Comparison of ENCODE assay signal across 31 mouse cellular contexts in the genomic region with DNA sequence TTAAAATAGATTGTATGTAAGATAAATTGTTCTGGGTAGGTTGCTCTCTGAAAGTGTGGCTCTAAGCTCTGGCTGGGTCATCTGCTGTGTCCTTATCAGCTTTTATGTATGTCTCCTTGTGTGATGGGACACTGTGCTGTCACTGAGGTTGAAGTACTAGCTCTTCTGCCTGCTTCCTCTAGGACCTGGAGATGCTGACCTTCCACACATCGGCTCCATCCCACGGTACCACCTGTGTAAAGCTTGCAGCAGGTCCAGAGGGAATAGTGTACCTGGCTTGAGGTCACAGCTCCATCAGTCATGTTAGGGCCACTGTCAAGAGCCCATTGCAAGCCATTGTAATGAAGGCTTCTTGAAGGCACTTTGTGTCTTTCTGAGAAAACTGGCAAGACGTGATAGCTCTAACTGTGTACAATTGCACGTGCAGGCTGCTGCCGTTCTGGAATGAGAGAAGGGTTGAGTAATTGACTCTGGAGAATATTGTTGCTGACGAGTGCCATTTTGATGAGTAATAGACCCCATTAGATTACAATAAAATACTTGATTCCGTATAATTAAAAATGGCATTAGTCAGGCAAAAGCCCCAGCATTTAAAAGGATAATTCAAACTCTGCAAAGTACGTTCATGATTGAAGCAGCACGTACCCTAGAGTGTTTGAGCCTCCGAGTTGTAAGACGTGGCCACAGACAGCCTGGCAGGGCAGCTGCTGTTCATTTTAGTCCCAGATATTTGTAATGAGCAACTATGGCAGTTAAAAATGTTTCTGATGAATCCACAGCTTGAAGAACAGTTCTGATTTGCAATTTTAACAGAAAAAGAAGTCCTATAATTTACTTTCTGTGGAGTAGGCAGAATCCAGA. TPM values are rescaled to one million over a fixed set of nuclear protein-coding genes. Genes with fewer than 3 reads are reported as not detected.
DNase-seq lines count a peak whose midpoint lies in the region; ATAC-seq and TF ChIP-seq lines count a peak whose summit lies in the region.
"Had no signal": no experiment of that assay in that cellular context is flagged by ENCODE, and none has a peak within 500 bp of the region (broad histone marks: within the 10 kb centered on the region; RNA-seq: fewer than 3 reads in every experiment).

No protein-coding gene starts in this region.

- no peak overlapping the region; the same call in 1 of the 2 replicates for H3K27ac ChIP-seq in forebrain, embryonic 15.5 days (replicated peaks)
- H3K27ac ChIP-seq in forebrain, embryonic 10.5 days = no peak overlapping the region
- no peak overlapping the region for H3K27ac ChIP-seq in hindbrain, embryonic 16.5 days (ENCODE audit: low read depth, low read length)
- no peak overlapping the region for H3K27ac ChIP-seq in hindbrain, postnatal 0 days
- H3K27ac ChIP-seq: embryonic facial prominence, embryonic 10.5 days; embryonic facial prominence, embryonic 15.5 days; layer of hippocampus, adult 2 months; limb, embryonic 10.5 days; limb, embryonic 15.5 days; liver, embryonic 13.5 days; macrophage; midbrain, embryonic 13.5 days had no signal

- 64% methylated on average over 11 of the region's 11 CpGs for WGBS in forebrain, embryonic 15.5 days
- 92% methylated on average over 11 of the region's 11 CpGs for WGBS in forebrain, embryonic 10.5 days
- 66% methylated on average over 11 of the region's 11 CpGs for whole genome bisulfite sequencing in hindbrain, embryonic 16.5 days
- WGBS in hindbrain, postnatal 0 days = 72% methylated on average over 11 of the region's 11 CpGs

- H3K36me3 ChIP-seq in forebrain, embryonic 15.5 days = no peaks in the 10 kb centered on the region
- no peaks in the 10 kb centered on the region for H3K36me3 ChIP-seq in forebrain, embryonic 10.5 days (replicated peaks)
- H3K36me3 ChIP-seq in hindbrain, embryonic 16.5 days (ENCODE audit: control insufficient read depth, insufficient read depth, low read length) = no peaks in the 10 kb centered on the region
- H3K36me3 ChIP-seq in hindbrain, postnatal 0 days (ENCODE audit: insufficient read depth, low read length) = no peaks in the 10 kb centered on the region
- H3K36me3 ChIP-seq: embryonic facial prominence, embryonic 10.5 days; embryonic facial prominence, embryonic 15.5 days; limb, embryonic 10.5 days; limb, embryonic 15.5 days; liver, embryonic 13.5 days; midbrain, embryonic 13.5 days had no signal

- DNase-seq in forebrain, embryonic 10.5 days (ENCODE audit: extremely low spot score, low spot score) = no peak
- DNase-seq in hindbrain, postnatal 0 days (ENCODE audit: low spot score) = no peak
- DNase-seq in Muller cell, postnatal 12 days (ENCODE audit: inconsistent ontology term) = peak; percentile 69
- peak; percentile 56 for DNase-seq in brain, embryonic 14.5 days (ENCODE audit: low read depth)
- no peak for DNase-seq in lung, postnatal 25 days (ENCODE audit: low spot score)
- DNase-seq: adrenal gland, postnatal 25 days; cerebellum, adult 8-10 months; cerebellum, postnatal 25 days; gastrocnemius, postnatal 25 days; heart, postnatal 4 days; kidney, adult 18-20 months; kidney, postnatal 36 days; layer of hippocampus, postnatal 36 days; liver, embryonic 13.5 days; lung, adult 18-20 months; retina, postnatal 1 day; right cerebral cortex, postnatal 14 days; thymus, postnatal 4 days had no signal

- peak; percentile 51; the same call in 1 of the 2 replicates for ATAC-seq in forebrain, embryonic 15.5 days (replicated peaks)
- peak; percentile 49; the same call in 1 of the 2 replicates for ATAC-seq in hindbrain, embryonic 16.5 days
- no peak for ATAC-seq in hindbrain, postnatal 0 days
- ATAC-seq: lung, postnatal 0 days; midbrain, embryonic 13.5 days had no signal

- no peak overlapping the region for H3K4me2 ChIP-seq in forebrain, embryonic 15.5 days (replicated peaks)
- no peak overlapping the region for H3K4me2 ChIP-seq in hindbrain, embryonic 16.5 days (ENCODE audit: low read length)
- H3K4me2 ChIP-seq in hindbrain, postnatal 0 days (ENCODE audit: low read depth, low read length) = no peak overlapping the region
- H3K4me2 ChIP-seq: embryonic facial prominence, embryonic 15.5 days; heart, embryonic 11.5 days; limb, embryonic 15.5 days; liver, embryonic 13.5 days; midbrain, embryonic 13.5 days had no signal

- no peak overlapping the region for H3K9ac ChIP-seq in forebrain, embryonic 15.5 days (replicated peaks)
- no peak overlapping the region for H3K9ac ChIP-seq in hindbrain, embryonic 16.5 days (ENCODE audit: low read depth, low read length)
- H3K9ac ChIP-seq in hindbrain, postnatal 0 days (replicated peaks; ENCODE audit: low read length) = no peak overlapping the region
- H3K9ac ChIP-seq: embryonic facial prominence, embryonic 15.5 days; limb, embryonic 15.5 days; liver, embryonic 13.5 days; midbrain, embryonic 13.5 days had no signal

- peaks cover 33% of the 10 kb centered on the region for H3K4me1 ChIP-seq in forebrain, embryonic 15.5 days
- peaks cover 5% of the 10 kb centered on the region for H3K4me1 ChIP-seq in forebrain, embryonic 10.5 days
- H3K4me1 ChIP-seq in hindbrain, embryonic 16.5 days (ENCODE audit: control insufficient read depth, insufficient read depth, low read depth, low read length) = no peaks in the 10 kb centered on the region
- peaks cover 6% of the 10 kb centered on the region; the same call in 1 of the 2 replicates for H3K4me1 ChIP-seq in hindbrain, postnatal 0 days (ENCODE audit: insufficient read depth, low read length)
- H3K4me1 ChIP-seq: limb, embryonic 10.5 days; liver, embryonic 13.5 days had no signal

- H3K4me3 ChIP-seq in forebrain, embryonic 15.5 days = no peak overlapping the region
- H3K4me3 ChIP-seq in forebrain, embryonic 10.5 days = no peak overlapping the region
- H3K4me3 ChIP-seq in hindbrain, embryonic 16.5 days (ENCODE audit: low read length) = no peak overlapping the region
- no peak overlapping the region for H3K4me3 ChIP-seq in hindbrain, postnatal 0 days (ENCODE audit: low read length)
- H3K4me3 ChIP-seq: embryonic facial prominence, embryonic 10.5 days; embryonic facial prominence, embryonic 15.5 days; layer of hippocampus, adult 2 months; limb, embryonic 10.5 days; limb, embryonic 15.5 days; liver, embryonic 13.5 days; midbrain, embryonic 13.5 days had no signal

- no peak for TF ChIP-seq CTCF in hindbrain, postnatal 0 days (IDR thresholded peaks at IDR 0.05; ENCODE audit: low read depth)
- no peak for TF ChIP-seq CTCF in brain, embryonic 14.5 days (IDR thresholded peaks at IDR 0.05; ENCODE audit: borderline replicate concordance, extremely low read depth, insufficient read depth, insufficient read length)

- TF ChIP-seq POLR2A in brain, embryonic 14.5 days (IDR thresholded peaks at IDR 0.05; ENCODE audit: borderline replicate concordance, extremely low read depth, insufficient read depth, insufficient read length, poor library complexity, severe bottlenecking) = no peak

- no peaks in the 10 kb centered on the region for H3K27me3 ChIP-seq in forebrain, embryonic 15.5 days
- H3K27me3 ChIP-seq in forebrain, embryonic 10.5 days (ENCODE audit: poor library complexity, severe bottlenecking) = no peaks in the 10 kb centered on the region
- no peaks in the 10 kb centered on the region for H3K27me3 ChIP-seq in hindbrain, embryonic 16.5 days (replicated peaks; ENCODE audit: control insufficient read depth, insufficient read depth, low read length)
- no peaks in the 10 kb centered on the region for H3K27me3 ChIP-seq in hindbrain, postnatal 0 days (ENCODE audit: insufficient read depth, low read length)
- H3K27me3 ChIP-seq: embryonic facial prominence, embryonic 15.5 days; limb, embryonic 15.5 days; liver, embryonic 13.5 days; midbrain, embryonic 13.5 days had no signal

- H3K9me3 ChIP-seq in forebrain, embryonic 15.5 days = no peaks in the 10 kb centered on the region
- no peaks in the 10 kb centered on the region for H3K9me3 ChIP-seq in forebrain, embryonic 10.5 days
- H3K9me3 ChIP-seq in hindbrain, embryonic 16.5 days (ENCODE audit: control insufficient read depth, low read length) = no peaks in the 10 kb centered on the region
- H3K9me3 ChIP-seq in hindbrain, postnatal 0 days (ENCODE audit: low read length) = no peaks in the 10 kb centered on the region
- H3K9me3 ChIP-seq: embryonic facial prominence, embryonic 10.5 days; embryonic facial prominence, embryonic 15.5 days; limb, embryonic 10.5 days; limb, embryonic 15.5 days; liver, embryonic 13.5 days; midbrain, embryonic 13.5 days had no signal

RNA-seq across cellular contexts. Expression of gene Sh3rf3, which starts 16.3 kb away (rescaled TPM):
- 12.5 and 13.1 TPM in 2 replicates for polyA plus RNA-seq in forebrain, embryonic 15.5 days (2015; fragmentation: Nextera tagmentation; extraction: Ambion mirVana)
- polyA plus RNA-seq in forebrain, embryonic 10.5 days (2016; fragmentation: Nextera tagmentation; extraction: Ambion mirVana) = 0.36 and 0.48 TPM in 2 replicates
- 2.5 and 2.7 TPM in 2 replicates for polyA plus RNA-seq in hindbrain, embryonic 16.5 days (2015; fragmentation: Nextera tagmentation; extraction: Ambion mirVana)
- 17.1 and 23.8 TPM in 2 replicates for total RNA-seq in hindbrain, postnatal 0 days (2014; rRNA removed)
- 2.2 and 3.5 TPM in 2 replicates for polyA plus RNA-seq in hindbrain, postnatal 0 days (2015; fragmentation: Nextera tagmentation; extraction: Ambion mirVana)
- polyA plus RNA-seq in brain, embryonic 14.5 days (2012; rRNA removed) = 10.4 and 15.0 TPM in 2 replicates
- total RNA-seq: megakaryocyte-erythroid progenitor cell, adult 5-6 weeks; MEL had no signal
- polyA plus RNA-seq: liver, embryonic 13.5 days; macrophage had no signal

Comparison
In these comparisons a context has a peak if more than half of its experiments do, and no peak if none do; other contexts are left out.
1. DNase-seq: peak in Muller cell, postnatal 12 days (single experiment) and brain, embryonic 14.5 days (single experiment); none in forebrain, embryonic 10.5 days (single experiment), hindbrain, postnatal 0 days (single experiment) and lung, postnatal 25 days (single experiment).